Comparison of ENCODE assay signal across 25 mouse cellular contexts in genomic region chr12:28898307-28898706, GRCm38 (mm10).
DNase-seq lines count a peak whose midpoint lies in the region; ATAC-seq and TF ChIP-seq lines count a peak whose summit lies in the region.
"Had no signal": no experiment of that assay in that cellular context is flagged by ENCODE, and none has a peak within 500 bp of the region (broad histone marks: within the 10 kb centered on the region; RNA-seq: fewer than 3 reads in every experiment).

No protein-coding gene starts in this region.

- no peak for ATAC-seq in hindbrain, embryonic 14.5 days (ENCODE audit: low FRiP score)
- ATAC-seq in neural tube, embryonic 11.5 days (ENCODE audit: insufficient read depth, low FRiP score, low TSS enrichment), result no peak
- no peak for ATAC-seq in neural tube, embryonic 15.5 days (ENCODE audit: low FRiP score)
- ATAC-seq: activated CD4-positive, CD25-positive, alpha-beta regulatory T cell, adult 4 months; forebrain, embryonic 15.5 days had no signal

- H3K4me1 ChIP-seq in hindbrain, embryonic 10.5 days (replicated peaks), result peaks cover 14% of the 10 kb centered on the region
- peaks cover 2% of the 10 kb centered on the region; the same call in 1 of the 2 replicates for H3K4me1 ChIP-seq in hindbrain, embryonic 14.5 days (replicated peaks; ENCODE audit: control insufficient read depth, insufficient read depth, low read length)
- peaks cover 28% of the 10 kb centered on the region for H3K4me1 ChIP-seq in liver, adult 2 months (ENCODE audit: control insufficient read depth, insufficient read depth, low read length)
- H3K4me1 ChIP-seq in neural tube, embryonic 11.5 days (ENCODE audit: control insufficient read depth, insufficient read depth, low read length), result peaks cover 4% of the 10 kb centered on the region; the same call in 1 of the 2 replicates
- peaks cover 3% of the 10 kb centered on the region; the same call in 1 of the 2 replicates for H3K4me1 ChIP-seq in neural tube, embryonic 15.5 days
- H3K4me1 ChIP-seq: embryonic facial prominence, embryonic 13.5 days; forebrain, embryonic 12.5 days; forebrain, embryonic 15.5 days; heart, embryonic 12.5 days; heart, embryonic 15.5 days; hindbrain, embryonic 15.5 days had no signal

- WGBS in hindbrain, embryonic 10.5 days, result 92% methylated on average over 6 of the region's 6 CpGs
- WGBS in hindbrain, embryonic 14.5 days, result 98% methylated on average over 6 of the region's 6 CpGs
- WGBS in liver, adult 2 months, result 20% methylated on average over 6 of the region's 6 CpGs
- 86% methylated on average over 6 of the region's 6 CpGs for WGBS in neural tube, embryonic 11.5 days
- WGBS in neural tube, embryonic 15.5 days, result 95% methylated on average over 6 of the region's 6 CpGs

- no peak overlapping the region for H3K9ac ChIP-seq in hindbrain, embryonic 14.5 days
- H3K9ac ChIP-seq in liver, adult 2 months (ENCODE audit: low read depth, low read length), result peak overlapping the region; percentile 22; the same call in 1 of the 2 replicates
- H3K9ac ChIP-seq in neural tube, embryonic 11.5 days (ENCODE audit: low read length), result no peak overlapping the region
- no peak overlapping the region for H3K9ac ChIP-seq in neural tube, embryonic 15.5 days (replicated peaks)
- H3K9ac ChIP-seq: embryonic facial prominence, embryonic 13.5 days; forebrain, embryonic 12.5 days; forebrain, embryonic 15.5 days; heart, embryonic 12.5 days; heart, embryonic 15.5 days; hindbrain, embryonic 15.5 days had no signal

- no peak for TF ChIP-seq CTCF in liver, adult 2 months (IDR thresholded peaks at IDR 0.05; ENCODE audit: low read depth, low read length)

- TF ChIP-seq POLR2A in liver, adult 2 months (IDR thresholded peaks at IDR 0.05; ENCODE audit: extremely low read depth, insufficient read depth, low read length), result no peak

- DNase-seq in hindbrain, embryonic 10.5 days (ENCODE audit: low spot score), result no peak
- DNase-seq in hindbrain, embryonic 14.5 days (ENCODE audit: low spot score), result no peak
- DNase-seq in liver, adult 2 months (ENCODE audit: extremely low read depth, low read depth, low spot score), result peak; percentile 98
- no peak for DNase-seq in liver
- DNase-seq in neural tube, embryonic 11.5 days (ENCODE audit: low spot score), result no peak
- DNase-seq: adrenal gland, adult 8-10 months; adrenal gland, postnatal 25 days; cerebellum, adult 11-12 months; cerebellum, adult 8-10 months; cerebellum, postnatal 10 days; cerebellum, postnatal 36 days; gastrocnemius, postnatal 25 days; heart, adult 18-20 months; heart, postnatal 10 days; heart, postnatal 36 days had no signal

- H3K4me3 ChIP-seq in hindbrain, embryonic 10.5 days, result no peak overlapping the region
- no peak overlapping the region for H3K4me3 ChIP-seq in hindbrain, embryonic 14.5 days (replicated peaks; ENCODE audit: low read length)
- peak overlapping the region; percentile 14; the same call in 1 of the 2 replicates for H3K4me3 ChIP-seq in liver, adult 2 months (ENCODE audit: insufficient read depth, low read depth, low read length)
- H3K4me3 ChIP-seq in neural tube, embryonic 11.5 days (ENCODE audit: low read depth, low read length), result no peak overlapping the region
- no peak overlapping the region for H3K4me3 ChIP-seq in neural tube, embryonic 15.5 days (replicated peaks)
- H3K4me3 ChIP-seq: embryonic facial prominence, embryonic 10.5 days; embryonic facial prominence, embryonic 13.5 days; erythroblast, embryonic 14.5 days; forebrain, embryonic 12.5 days; forebrain, embryonic 15.5 days; heart, embryonic 12.5 days; heart, embryonic 15.5 days; hindbrain, embryonic 15.5 days had no signal

- no peaks in the 10 kb centered on the region for H3K79me2 ChIP-seq in liver, adult 2 months (ENCODE audit: control insufficient read depth, insufficient read depth, low read length)

- peak overlapping the region; percentile 25; the same call in 1 of the 2 replicates for H3K27ac ChIP-seq in hindbrain, embryonic 10.5 days
- no peak overlapping the region for H3K27ac ChIP-seq in hindbrain, embryonic 14.5 days
- H3K27ac ChIP-seq in liver, adult 2 months (replicated peaks; ENCODE audit: insufficient read depth, low read depth, low read length), result peak overlapping the region; percentile 81
- peak overlapping the region; percentile 3; the same call in 1 of the 2 replicates for H3K27ac ChIP-seq in neural tube, embryonic 11.5 days (ENCODE audit: low read depth, low read length)
- H3K27ac ChIP-seq in neural tube, embryonic 15.5 days (replicated peaks), result no peak overlapping the region
- H3K27ac ChIP-seq: embryonic facial prominence, embryonic 10.5 days; embryonic facial prominence, embryonic 13.5 days; forebrain, embryonic 12.5 days; forebrain, embryonic 15.5 days; heart, embryonic 15.5 days; hindbrain, embryonic 15.5 days had no signal

- H3K36me3 ChIP-seq in hindbrain, embryonic 10.5 days, result no peaks in the 10 kb centered on the region
- no peaks in the 10 kb centered on the region for H3K36me3 ChIP-seq in hindbrain, embryonic 14.5 days (replicated peaks; ENCODE audit: control insufficient read depth, insufficient read depth)
- H3K36me3 ChIP-seq in liver, adult 2 months (ENCODE audit: control insufficient read depth, insufficient read depth, low read length), result no peaks in the 10 kb centered on the region
- no peaks in the 10 kb centered on the region for H3K36me3 ChIP-seq in neural tube, embryonic 11.5 days (ENCODE audit: control insufficient read depth, insufficient read depth, low read length)
- H3K36me3 ChIP-seq in neural tube, embryonic 15.5 days, result no peaks in the 10 kb centered on the region
- H3K36me3 ChIP-seq: embryonic facial prominence, embryonic 10.5 days; embryonic facial prominence, embryonic 13.5 days; forebrain, embryonic 12.5 days; forebrain, embryonic 15.5 days; heart, embryonic 12.5 days; heart, embryonic 15.5 days; hindbrain, embryonic 15.5 days had no signal

- no peaks in the 10 kb centered on the region for H3K27me3 ChIP-seq in hindbrain, embryonic 10.5 days (ENCODE audit: insufficient read depth, poor library complexity, severe bottlenecking)
- H3K27me3 ChIP-seq in hindbrain, embryonic 14.5 days (ENCODE audit: control insufficient read depth, insufficient read depth, low read length), result no peaks in the 10 kb centered on the region
- no peaks in the 10 kb centered on the region for H3K27me3 ChIP-seq in liver, adult 2 months (ENCODE audit: control insufficient read depth, insufficient read depth, low read length)
- H3K27me3 ChIP-seq in neural tube, embryonic 11.5 days (ENCODE audit: control insufficient read depth, insufficient read depth, low read length), result no peaks in the 10 kb centered on the region
- H3K27me3 ChIP-seq in neural tube, embryonic 15.5 days (replicated peaks), result no peaks in the 10 kb centered on the region
- H3K27me3 ChIP-seq: embryonic facial prominence, embryonic 13.5 days; forebrain, embryonic 12.5 days; forebrain, embryonic 15.5 days; heart, embryonic 12.5 days; heart, embryonic 15.5 days; hindbrain, embryonic 15.5 days had no signal

- no peak overlapping the region for H3K4me2 ChIP-seq in hindbrain, embryonic 14.5 days (replicated peaks)
- H3K4me2 ChIP-seq in neural tube, embryonic 11.5 days (ENCODE audit: low read depth), result no peak overlapping the region
- H3K4me2 ChIP-seq in neural tube, embryonic 15.5 days, result no peak overlapping the region
- H3K4me2 ChIP-seq: embryonic facial prominence, embryonic 13.5 days; forebrain, embryonic 12.5 days; forebrain, embryonic 15.5 days; heart, embryonic 12.5 days; heart, embryonic 15.5 days; hindbrain, embryonic 15.5 days had no signal

- no peaks in the 10 kb centered on the region for H3K9me3 ChIP-seq in hindbrain, embryonic 10.5 days
- H3K9me3 ChIP-seq in hindbrain, embryonic 14.5 days (ENCODE audit: control insufficient read depth, low read length), result 0 out of 2 replicates have a peak, but pooled peaks cover 3% of the 10 kb centered on the region
- H3K9me3 ChIP-seq in neural tube, embryonic 11.5 days (ENCODE audit: control insufficient read depth, low read length), result no peaks in the 10 kb centered on the region
- no peaks in the 10 kb centered on the region for H3K9me3 ChIP-seq in neural tube, embryonic 15.5 days (replicated peaks)
- H3K9me3 ChIP-seq: embryonic facial prominence, embryonic 10.5 days; embryonic facial prominence, embryonic 13.5 days; forebrain, embryonic 12.5 days; forebrain, embryonic 15.5 days; heart, embryonic 15.5 days; hindbrain, embryonic 15.5 days had no signal

Comparison
In these comparisons a context has a peak if more than half of its experiments do, and no peak if none do; other contexts are left out.
1. H3K27ac ChIP-seq: peak in hindbrain, embryonic 10.5 days (single experiment), liver, adult 2 months (single experiment) and neural tube, embryonic 11.5 days (single experiment); none in hindbrain, embryonic 14.5 days (single experiment) and neural tube, embryonic 15.5 days (single experiment).